Mouse (Mus musculus) lung, postnatal 0 days (tissue): ENCODE data around the gene A930004D18Rik. TPM values are rescaled to one million over a fixed set of nuclear protein-coding genes. Genes with fewer than 3 reads are reported as not detected.
A peak's percentile ranks its signal among the peaks of the same experiment; 100 is the strongest.

Source experiments
- ATAC-seq: fragments of 200-750 bp; cut with Nextera tagmentation; 2 replicates; pipeline ENCODE4 v1.8.0; 2017; ENCODE audit warnings: moderate library complexity
- DNase-seq: peaks from one replicate; pipeline ENCODE4 v3.0.0-alpha.2; 2016; ENCODE audit warnings: low spot score
- H3K27ac ChIP-seq: fragments of 300-500 bp; sonication (generic); 2 replicates; pipeline ENCODE4 v1.5.1; 2014; ENCODE audit warnings: antibody characterized with exemption, mild to moderate bottlenecking, low read length, mixed read lengths
- H3K27me3 ChIP-seq: fragments of 300-500 bp; sonication (generic); replicated peaks from 2 replicates; pipeline ENCODE4 v1.6.1; 2014; ENCODE audit warnings: low read length, mixed read lengths; ENCODE audit not compliant: insufficient read depth
- H3K36me3 ChIP-seq: fragments of 300-500 bp; sonication (generic); 2 replicates; pipeline ENCODE4 v1.6.1; 2014; ENCODE audit warnings: low read length, mixed read lengths; ENCODE audit not compliant: insufficient read depth
- H3K4me1 ChIP-seq: fragments of 300-500 bp; sonication (generic); 2 replicates; pipeline ENCODE4 v1.6.1; 2014; ENCODE audit warnings: antibody characterized with exemption, low read depth, low read length, mixed read lengths; ENCODE audit not compliant: insufficient read depth
- H3K4me2 ChIP-seq: fragments of 300-500 bp; sonication (generic); replicated peaks from 2 replicates; pipeline ENCODE4 v1.6.1; 2014; ENCODE audit warnings: low read depth, mild to moderate bottlenecking, low read length, moderate library complexity, mixed read lengths
- H3K4me3 ChIP-seq: fragments of 300-500 bp; sonication (generic); 2 replicates; pipeline ENCODE4 v1.5.1; 2014; ENCODE audit warnings: low read depth, low read length
- H3K9ac ChIP-seq: fragments of 300-500 bp; sonication (generic); replicated peaks from 2 replicates; pipeline ENCODE4 v1.6.1; 2014; ENCODE audit warnings: low read depth, mild to moderate bottlenecking
- H3K9me3 ChIP-seq: fragments of 300-500 bp; sonication (generic); 2 replicates; pipeline ENCODE4 v1.6.1; 2016; ENCODE audit warnings: low read length, mixed read lengths
- CTCF ChIP-seq: IDR thresholded peaks from 2 replicates; pipeline ENCODE4 v1.5.1; 2016; ENCODE audit warnings: antibody characterized with exemption, mild to moderate bottlenecking
- EP300 ChIP-seq: IDR thresholded peaks from 2 replicates; pipeline ENCODE4 v1.6.1; 2016; ENCODE audit warnings: antibody characterized with exemption, mild to moderate bottlenecking, control low read depth
- WGBS: fragments of 180-500 bp; shearing (Covaris S2); extraction: QIAGEN DNeasy Blood & Tissue Kit; methylation state at CpG from one replicate; pipeline ENCODE4 v1.1.7; 2014; 5-methylcytosine and 5-hydroxymethylcytosine counted together
- polyA plus RNA-seq: library from polyadenylated mRNA; unstranded; fragments of >200 nt; fragmentation: Nextera tagmentation; extraction: Ambion mirVana; gene quantifications from 2 replicates; pipeline ENCODE4 v1.2.1, GENCODE M21; 2015

Gene A930004D18Rik
- polyA plus RNA-seq, 1 experiment from 2014 or later, result 11.3 TPM

GRCm38 (mm10) chr2:18064941-18065707 lies 27.6 kb upstream of the A930004D18Rik start:
- peak; percentile 84 for DNase-seq
- H3K4me3 ChIP-seq, result peak overlapping the region; percentile 96
- 2% methylated on average over 36 of the region's 85 CpGs for WGBS
- H3K9me3 ChIP-seq, result no peaks in the 10 kb centered on the region
- H3K36me3 ChIP-seq, result no peaks in the 10 kb centered on the region
- H3K9ac ChIP-seq, result peak overlapping the region; percentile 93
- H3K27ac ChIP-seq, result peak overlapping the region; percentile 99
- H3K4me1 ChIP-seq, result peaks cover 3% of the 10 kb centered on the region; the same call in 1 of the 2 replicates
- H3K27me3 ChIP-seq, result no peaks in the 10 kb centered on the region
- peak; percentile 69 for ATAC-seq
- H3K4me2 ChIP-seq, result peak overlapping the region; percentile 79
- TF ChIP-seq CTCF (no peak), EP300 (no peak)

- H3K27me3 ChIP-seq, result no peaks in the 10 kb centered on the region
- no peaks in the 10 kb centered on the region for H3K9me3 ChIP-seq
- ATAC-seq (peak; percentile 96), DNase-seq (peak; percentile 98)
- peaks cover 3% of the 10 kb centered on the region; the same call in 1 of the 2 replicates for H3K4me1 ChIP-seq
- H3K27ac ChIP-seq, result peak overlapping the region; percentile 99
- 3% methylated on average over 11 of the region's 58 CpGs for WGBS
- peak overlapping the region; percentile 93 for H3K9ac ChIP-seq
- H3K36me3 ChIP-seq, result no peaks in the 10 kb centered on the region
- peak overlapping the region; percentile 79 for H3K4me2 ChIP-seq
- TF ChIP-seq EP300 (no peak), CTCF (0 out of 2 replicates have a peak, but pooled peaks have one; percentile 5)
- peak overlapping the region; percentile 96 for H3K4me3 ChIP-seq
These were observed 26.9 kb upstream of the A930004D18Rik start for GRCm38 (mm10) chr2:18064356-18064858.

- DNase-seq (peak; percentile 85), ATAC-seq (peak; percentile 52)
- no peaks in the 10 kb centered on the region for H3K36me3 ChIP-seq
- H3K27ac ChIP-seq, result peak overlapping the region; percentile 99
- 2% methylated on average over 18 of the region's 18 CpGs for WGBS
- peaks cover 3% of the 10 kb centered on the region; the same call in 1 of the 2 replicates for H3K4me1 ChIP-seq
- H3K27me3 ChIP-seq, result no peaks in the 10 kb centered on the region
- H3K9me3 ChIP-seq, result no peaks in the 10 kb centered on the region
- H3K4me2 ChIP-seq, result peak overlapping the region; percentile 79
- H3K4me3 ChIP-seq, result peak overlapping the region; percentile 96
- TF ChIP-seq EP300, result no peak
- TF ChIP-seq CTCF, result peak; percentile 48; the same call in 1 of the 2 replicates
- H3K9ac ChIP-seq, result peak overlapping the region; percentile 93
These were observed 26.3 kb upstream of the A930004D18Rik start for GRCm38 (mm10) chr2:18063763-18064251.

- Histone ChIP-seq H3K27ac (no peak overlapping the region), H3K36me3 (no peaks in the 10 kb centered on the region), H3K4me3 (no peak overlapping the region), H3K9ac (no peak overlapping the region), H3K9me3 (no peaks in the 10 kb centered on the region), H3K27me3 (no peaks in the 10 kb centered on the region), H3K4me2 (no peak overlapping the region), H3K4me1 (peaks cover 3% of the 10 kb centered on the region; the same call in 1 of the 2 replicates)
- TF ChIP-seq CTCF, result no peak
- TF ChIP-seq EP300, result no peak
- ATAC-seq (no peak), DNase-seq (no peak)
- WGBS, result 93% methylated on average over 1 of the region's 1 CpGs
These were observed 22.9 kb upstream of the A930004D18Rik start for GRCm38 (mm10) chr2:18060396-18060795.

- TF ChIP-seq EP300 (no peak), CTCF (no peak)
These were observed 22.4 kb upstream of the A930004D18Rik start for GRCm38 (mm10) chr2:18059891-18060290.

GRCm38 (mm10) chr2:18059063-18059462 lies 21.5 kb upstream of the A930004D18Rik start:
- H3K27ac ChIP-seq, result no peak overlapping the region
- no peak for TF ChIP-seq EP300
- TF ChIP-seq CTCF, result no peak
- 52% methylated on average over 2 of the region's 2 CpGs for WGBS
- H3K27me3 ChIP-seq, result no peaks in the 10 kb centered on the region
- no peak overlapping the region; the same call in 1 of the 2 replicates for H3K4me2 ChIP-seq
- no peaks in the 10 kb centered on the region for H3K9me3 ChIP-seq
- peaks cover 8% of the 10 kb centered on the region; the same call in 1 of the 2 replicates for H3K4me1 ChIP-seq
- H3K4me3 ChIP-seq, result no peak overlapping the region
- H3K9ac ChIP-seq, result no peak overlapping the region
- ATAC-seq (no peak), DNase-seq (no peak)
- no peaks in the 10 kb centered on the region for H3K36me3 ChIP-seq

More at GRCm38 (mm10) chr2:18059891-18060290, 22.4 kb upstream of the A930004D18Rik start:
- H3K9ac ChIP-seq, result no peak overlapping the region
- no peaks in the 10 kb centered on the region for H3K36me3 ChIP-seq
- H3K27me3 ChIP-seq, result no peaks in the 10 kb centered on the region
- no peak overlapping the region for H3K4me3 ChIP-seq
- ATAC-seq, result no peak
- WGBS, result 94% methylated on average over 1 of the region's 1 CpGs
- H3K4me1 ChIP-seq, result peaks cover 8% of the 10 kb centered on the region; the same call in 1 of the 2 replicates
- no peak for DNase-seq
- no peak overlapping the region for H3K4me2 ChIP-seq
- no peaks in the 10 kb centered on the region for H3K9me3 ChIP-seq
- no peak overlapping the region for H3K27ac ChIP-seq
